Mouse (Mus musculus): ENCODE results near the gene Slco1a6. TPM values are rescaled to one million over a fixed set of nuclear protein-coding genes. Genes with fewer than 3 reads are reported as not detected.

Gene Slco1a6
- polyA plus RNA-seq, 2 experiments, result not detected

DNA sequence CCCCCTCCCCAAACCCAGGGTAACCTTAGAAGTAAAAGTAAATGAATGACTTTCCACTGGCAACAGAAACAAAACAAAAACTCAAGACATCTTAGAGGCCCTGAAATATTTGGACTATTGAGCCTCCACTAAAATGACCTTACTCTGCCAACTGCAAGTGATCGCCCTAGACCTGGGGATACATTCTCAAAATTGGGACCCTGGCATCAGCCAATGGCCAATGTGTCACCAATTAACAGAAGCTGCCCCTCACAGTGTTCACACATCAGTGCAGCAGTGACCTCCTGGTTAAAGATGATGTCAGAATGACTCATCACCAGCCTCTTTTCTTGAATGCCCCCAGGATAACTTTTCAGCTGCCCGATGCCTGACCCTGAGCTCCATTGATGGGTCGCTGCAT is 166.4 kb downstream of the Slco1a6 start:
- no peak overlapping the region for H3K27ac ChIP-seq
- no peak for DNase-seq (ENCODE audit: low read depth in 3 of 3, low spot score in 3 of 3)
- H3K4me2 ChIP-seq (ENCODE audit: low read depth), result no peak overlapping the region
- H3K9ac ChIP-seq (replicated peaks), result no peak overlapping the region
- ATAC-seq (ENCODE audit: insufficient read depth), result no peak
- no peak overlapping the region for H3K4me3 ChIP-seq (ENCODE audit: insufficient read depth in 1 of 2, low read depth in 2 of 2, low read length in 2 of 2)
- WGBS (ENCODE audit: insufficient replicate concordance), result 70% methylated on average over 3 of the region's 3 CpGs
- no peaks in the 10 kb centered on the region for H3K9me3 ChIP-seq (ENCODE audit: control insufficient read depth, low read length)
- H3K36me3 ChIP-seq (replicated peaks; ENCODE audit: control insufficient read depth, insufficient read depth, low read depth), result no peaks in the 10 kb centered on the region
- H3K27me3 ChIP-seq (ENCODE audit: control insufficient read depth, insufficient read depth, low read length), result no peaks in the 10 kb centered on the region
- no peaks in the 10 kb centered on the region for H3K4me1 ChIP-seq (replicated peaks; ENCODE audit: control insufficient read depth in 2 of 2, insufficient read depth in 2 of 2, low read length in 1 of 2)
- TF ChIP-seq CTCF (IDR thresholded peaks at IDR 0.05; ENCODE audit: low read depth) (no peak), EP300 (IDR thresholded peaks at IDR 0.05; ENCODE audit: low read depth) (no peak)

- H3K27ac ChIP-seq, result no peak overlapping the region
- WGBS (ENCODE audit: insufficient replicate concordance), result 42% methylated on average over 16 of the region's 16 CpGs
- H3K9me3 ChIP-seq (ENCODE audit: control insufficient read depth, low read length), result no peaks in the 10 kb centered on the region
- DNase-seq (ENCODE audit: low read depth in 3 of 3, low spot score in 3 of 3) (no peak), ATAC-seq (ENCODE audit: insufficient read depth) (no peak)
- no peak overlapping the region for H3K9ac ChIP-seq (replicated peaks)
- H3K4me2 ChIP-seq (ENCODE audit: low read depth), result no peak overlapping the region
- H3K4me3 ChIP-seq (ENCODE audit: insufficient read depth in 1 of 2, low read depth in 2 of 2, low read length in 2 of 2), result no peak overlapping the region
- H3K36me3 ChIP-seq (replicated peaks; ENCODE audit: control insufficient read depth, insufficient read depth, low read depth), result no peaks in the 10 kb centered on the region
- no peaks in the 10 kb centered on the region for H3K27me3 ChIP-seq (ENCODE audit: control insufficient read depth, insufficient read depth, low read length)
- TF ChIP-seq EP300 (IDR thresholded peaks at IDR 0.05; ENCODE audit: low read depth), result no peak
- peak; percentile 45 for TF ChIP-seq CTCF (IDR thresholded peaks at IDR 0.05; ENCODE audit: low read depth)
- no peaks in the 10 kb centered on the region for H3K4me1 ChIP-seq (replicated peaks; ENCODE audit: control insufficient read depth in 2 of 2, insufficient read depth in 2 of 2, low read length in 1 of 2)
These were observed 167.8 kb downstream of the Slco1a6 start for GRCm38 (mm10) chr6:142040306-142041175.

GRCm38 (mm10) chr6:142035771-142036170 is 172.6 kb downstream of the Slco1a6 start:
- Histone ChIP-seq H3K36me3 (replicated peaks; ENCODE audit: control insufficient read depth, insufficient read depth, low read depth) (no peaks in the 10 kb centered on the region), H3K27ac (no peak overlapping the region), H3K9ac (replicated peaks) (no peak overlapping the region), H3K4me3 (ENCODE audit: insufficient read depth in 1 of 2, low read depth in 2 of 2, low read length in 2 of 2) (no peak overlapping the region), H3K27me3 (ENCODE audit: control insufficient read depth, insufficient read depth, low read length) (no peaks in the 10 kb centered on the region), H3K9me3 (ENCODE audit: control insufficient read depth, low read length) (no peaks in the 10 kb centered on the region), H3K4me2 (ENCODE audit: low read depth) (no peak overlapping the region), H3K4me1 (replicated peaks; ENCODE audit: control insufficient read depth in 2 of 2, insufficient read depth in 2 of 2, low read length in 1 of 2) (no peaks in the 10 kb centered on the region)
- 45% methylated on average over 2 of the region's 2 CpGs for WGBS (ENCODE audit: insufficient replicate concordance)
- TF ChIP-seq CTCF (IDR thresholded peaks at IDR 0.05; ENCODE audit: low read depth), result no peak
- TF ChIP-seq EP300 (IDR thresholded peaks at IDR 0.05; ENCODE audit: low read depth), result no peak
- ATAC-seq (ENCODE audit: insufficient read depth) (no peak), DNase-seq (ENCODE audit: low read depth in 3 of 3, low spot score in 3 of 3) (no peak)

Other genes with a start within 250 kb of the Slco1a6 start
- gene Gm6614, start 197.1 kb downstream of the Slco1a6 start, polyA plus RNA-seq (2012; rRNA removed), result not detected in 2 replicates
- not detected in 2 replicates for gene Gm6614, start 197.1 kb downstream of the Slco1a6 start, polyA plus RNA-seq (2014; fragmentation: Nextera tagmentation; extraction: Ambion mirVana)
- 0.08 and 0.16 TPM in 2 replicates for gene Iapp, start 89.9 kb upstream of the Slco1a6 start, polyA plus RNA-seq (2012; rRNA removed)
- gene Iapp, start 89.9 kb upstream of the Slco1a6 start, polyA plus RNA-seq (2014; fragmentation: Nextera tagmentation; extraction: Ambion mirVana), result not detected in 2 replicates
- not detected in 2 replicates for gene Slco1a5, start 114.5 kb upstream of the Slco1a6 start, polyA plus RNA-seq (2012; rRNA removed)
- not detected in 2 replicates for gene Slco1a5, start 114.5 kb upstream of the Slco1a6 start, polyA plus RNA-seq (2014; fragmentation: Nextera tagmentation; extraction: Ambion mirVana)
- gene Pyroxd1, start 137.1 kb upstream of the Slco1a6 start, polyA plus RNA-seq (2012; rRNA removed), result 1.5 and 2.5 TPM in 2 replicates
- gene Pyroxd1, start 137.1 kb upstream of the Slco1a6 start, polyA plus RNA-seq (2014; fragmentation: Nextera tagmentation; extraction: Ambion mirVana), result 6.1 and 6.4 TPM in 2 replicates
- gene Recql, start 178.6 kb upstream of the Slco1a6 start, polyA plus RNA-seq (2012; rRNA removed), result 7.1 and 10.1 TPM in 2 replicates
- gene Recql, start 178.6 kb upstream of the Slco1a6 start, polyA plus RNA-seq (2014; fragmentation: Nextera tagmentation; extraction: Ambion mirVana), result 14.2 and 17.0 TPM in 2 replicates
- 7.0 and 7.9 TPM in 2 replicates for gene Golt1b, start 178.7 kb upstream of the Slco1a6 start, polyA plus RNA-seq (2012; rRNA removed)
- gene Golt1b, start 178.7 kb upstream of the Slco1a6 start, polyA plus RNA-seq (2014; fragmentation: Nextera tagmentation; extraction: Ambion mirVana), result 39.4 and 40.1 TPM in 2 replicates
- gene Spx, start 204.9 kb upstream of the Slco1a6 start, polyA plus RNA-seq (2012; rRNA removed), result 0.41 and 0.65 TPM in 2 replicates
- 0.20 and 0.29 TPM in 2 replicates for gene Spx, start 204.9 kb upstream of the Slco1a6 start, polyA plus RNA-seq (2014; fragmentation: Nextera tagmentation; extraction: Ambion mirVana)